Mouse (Mus musculus): ENCODE results near the gene Fbxl8.
"Not testable (repeated sequence)": the region's sequence is repeated elsewhere in the genome, so short reads cannot be mapped to it uniquely, and the experiment has no call there.

Gene Fbxl8

DNA sequence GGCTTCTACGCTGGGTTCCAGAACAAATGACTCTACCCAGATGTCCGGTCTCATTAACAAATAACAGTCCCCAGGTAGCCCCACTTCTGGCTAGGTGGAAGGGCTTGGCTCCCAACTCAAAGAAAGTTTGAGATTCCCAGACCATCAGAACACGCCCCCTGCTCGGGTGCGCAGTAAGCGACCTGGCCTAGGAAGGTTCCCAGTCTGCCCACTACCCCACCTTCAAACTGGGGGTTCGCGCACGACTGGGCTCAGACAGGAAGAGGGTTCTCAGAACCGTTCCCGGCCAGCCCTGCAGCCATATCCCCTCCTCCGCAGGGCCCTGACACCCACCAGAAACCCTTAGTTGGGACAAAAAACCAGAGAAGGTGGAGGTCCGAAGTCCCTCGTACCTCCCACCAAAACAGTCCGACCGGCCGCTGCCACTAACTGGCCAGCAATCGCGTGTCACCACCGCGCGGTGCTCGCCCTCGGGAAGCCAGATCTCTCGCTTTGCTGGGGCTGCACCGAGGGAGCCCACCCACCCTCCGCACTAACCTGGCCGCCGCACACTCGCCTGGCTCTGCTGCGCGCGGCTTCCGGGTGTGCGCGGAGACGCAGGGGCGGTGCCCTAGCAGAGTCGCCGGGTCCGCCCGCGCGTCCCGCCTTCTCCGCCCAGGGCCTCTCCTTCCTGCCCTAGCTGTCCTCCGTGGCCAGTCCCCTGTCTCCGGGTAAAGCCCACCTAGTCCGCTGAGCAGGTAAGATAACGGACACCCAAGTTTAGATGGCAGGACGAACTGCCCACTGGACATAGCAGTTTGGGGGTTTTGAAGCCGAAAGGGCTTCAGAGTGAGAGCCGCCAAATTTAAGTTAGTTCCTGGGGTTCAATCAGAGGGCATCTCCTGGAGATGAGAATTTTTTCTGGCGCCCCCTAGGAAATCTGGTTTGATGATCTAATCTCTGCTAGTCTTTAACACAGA lies at the start of gene Fbxl8, which contains the start of gene Tradd:
Gene Fbxl8 (plus strand): TSS at position 625 of the 959 bp plus-strand sequence.
Gene Tradd (minus strand): TSS at position 586 of the 959 bp plus-strand sequence.
- DNase-seq, result peak; percentile 88

GRCm38 (mm10) chr8:105217926-105218522 lies 46.4 kb upstream of the Fbxl8 start:
- DNase-seq, result no peak

GRCm38 (mm10) chr8:105223850-105224249 lies 40.6 kb upstream of the Fbxl8 start:
- DNase-seq, result no peak

- peak; percentile 98 for DNase-seq
These were observed 39.8 kb upstream of the Fbxl8 start, which contains the start of gene D230025D16Rik for GRCm38 (mm10) chr8:105224413-105225271. D230025D16Rik (plus strand) TSS chr8:105225145.

GRCm38 (mm10) chr8:105225272-105225593 lies 39.2 kb upstream of the Fbxl8 start:
- DNase-seq, result no peak

DNA sequence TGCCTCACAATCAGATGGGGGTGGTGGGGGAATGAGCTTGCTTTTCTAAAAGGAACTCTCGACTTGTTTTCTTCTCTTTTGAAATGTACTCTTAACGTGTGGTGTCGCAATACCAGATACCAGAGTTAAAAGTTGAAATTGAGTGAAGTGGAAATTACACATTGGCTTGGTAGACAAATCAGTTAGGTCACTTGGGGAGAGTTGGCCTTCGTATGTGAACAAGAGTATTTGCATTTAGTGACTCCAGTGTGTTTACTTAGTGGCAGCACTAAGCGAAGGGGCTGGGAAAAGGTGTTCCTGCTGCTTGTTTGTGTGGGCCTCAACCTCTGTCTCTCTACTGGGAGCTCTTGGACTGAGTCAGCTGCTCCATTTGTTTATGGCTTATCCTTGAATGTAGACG lies 38.5 kb upstream of the Fbxl8 start:
- no peak for DNase-seq

DNA sequence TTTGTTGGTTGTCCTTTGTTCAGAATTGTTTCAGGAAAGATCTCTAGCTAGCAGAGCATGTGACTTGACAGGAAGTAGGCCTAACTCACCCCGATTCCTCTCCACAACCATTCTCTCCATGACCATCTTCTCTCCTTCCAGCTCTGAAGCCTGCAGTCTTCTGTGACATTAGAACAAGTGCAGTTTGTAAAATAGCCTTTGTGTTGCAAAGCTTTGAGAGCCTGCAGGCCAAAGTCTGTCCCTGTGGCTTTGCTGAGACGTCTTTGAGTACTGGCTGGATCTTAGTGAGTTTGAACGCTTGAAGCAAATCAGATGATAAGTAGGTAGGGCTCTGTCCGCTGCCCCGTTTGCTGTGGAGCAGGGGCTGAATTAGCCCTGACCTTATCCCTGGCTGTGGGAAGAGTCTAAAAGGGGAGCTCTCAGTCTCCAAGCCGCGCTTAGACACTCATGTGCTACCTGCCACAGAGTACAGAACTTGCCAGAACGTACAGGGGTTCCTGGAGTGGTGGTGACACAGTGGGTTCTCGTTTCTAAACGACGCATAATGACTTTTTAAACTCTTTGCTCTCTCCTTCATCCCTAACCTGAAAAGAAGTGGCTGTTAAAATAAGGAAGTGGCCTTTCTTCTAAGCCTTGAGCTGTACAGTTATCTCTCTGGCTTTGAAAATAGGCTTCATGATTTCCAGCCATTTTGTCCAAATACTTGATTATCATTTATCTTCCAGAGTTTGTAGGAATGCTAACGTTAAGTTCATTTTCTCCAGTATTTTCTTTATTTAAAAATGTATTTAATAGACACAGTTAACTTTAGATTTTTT lies 32.7 kb upstream of the Fbxl8 start:
- no peak for DNase-seq

GRCm38 (mm10) chr8:105232321-105232693 lies 32.1 kb upstream of the Fbxl8 start:
- DNase-seq, result not testable (repeated sequence)

- no peak for DNase-seq
These were observed 31.1 kb upstream of the Fbxl8 start for GRCm38 (mm10) chr8:105233126-105233935.

GRCm38 (mm10) chr8:105235206-105235605 lies 29.2 kb upstream of the Fbxl8 start:
- DNase-seq, result no peak

DNA sequence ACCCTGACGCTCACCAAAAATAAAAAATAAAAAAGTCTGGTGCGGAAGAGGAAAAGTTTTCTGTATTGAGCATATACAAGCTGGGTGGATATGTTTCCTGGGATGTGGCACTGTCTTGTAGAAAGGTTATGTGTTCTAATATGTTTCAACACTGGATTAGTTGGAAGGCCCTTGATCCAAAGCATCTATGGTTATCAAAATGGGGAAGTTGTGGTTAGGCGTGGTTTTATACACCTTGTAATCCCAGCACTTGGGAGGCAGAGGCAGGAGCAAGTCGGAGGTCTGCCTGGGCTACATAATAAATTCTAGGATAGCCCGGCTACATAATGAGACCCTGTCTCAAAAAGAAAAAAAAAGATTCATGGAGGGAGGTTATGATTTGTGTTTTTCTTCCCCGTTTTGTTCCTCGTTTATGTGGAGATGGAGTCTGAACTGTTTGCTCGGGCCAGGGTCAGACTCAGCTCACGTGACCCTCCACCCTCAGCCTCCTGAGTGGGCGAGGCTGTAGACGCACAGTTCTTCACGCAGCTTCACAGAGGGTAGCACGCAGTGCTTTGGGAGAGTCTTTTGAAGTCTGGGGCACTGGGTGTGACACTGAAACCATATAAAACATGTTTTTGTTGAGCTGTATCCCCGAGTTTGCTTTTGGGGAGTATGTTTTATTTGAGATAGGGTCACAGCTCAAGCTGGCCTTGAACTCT lies 26.9 kb upstream of the Fbxl8 start:
- DNase-seq, result no peak

DNA sequence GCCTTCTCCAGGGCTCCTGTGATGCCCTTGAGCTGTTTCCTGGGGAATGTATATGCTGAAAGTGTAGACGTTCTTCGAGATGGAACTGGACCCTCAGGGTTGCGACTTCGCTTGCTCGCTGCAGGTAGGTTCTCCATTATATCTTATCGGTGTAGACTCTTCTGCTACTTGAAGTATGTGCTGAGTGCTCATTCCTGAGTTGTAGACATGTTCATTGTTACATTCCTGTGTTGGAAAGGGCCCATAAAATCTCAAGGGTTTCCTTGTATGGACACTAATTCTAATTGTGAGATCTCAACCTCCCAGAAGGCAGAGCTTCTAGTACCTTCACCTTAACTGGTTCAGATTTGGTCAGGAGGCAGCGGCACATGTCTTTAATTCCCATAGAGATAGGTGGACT lies 23.4 kb upstream of the Fbxl8 start:
- DNase-seq, result no peak

GRCm38 (mm10) chr8:105251954-105252353 lies 12.5 kb upstream of the Fbxl8 start:
- DNase-seq, result no peak

GRCm38 (mm10) chr8:105252680-105253537 lies 11.5 kb upstream of the Fbxl8 start:
- no peak for DNase-seq

GRCm38 (mm10) chr8:105253766-105254151 lies 10.7 kb upstream of the Fbxl8 start:
- DNase-seq, result peak; percentile 26

GRCm38 (mm10) chr8:105254152-105254965 lies 10.1 kb upstream of the Fbxl8 start:
- peak; percentile 96 for DNase-seq

- DNase-seq, result peak; percentile 74
These were observed 9.5 kb upstream of the Fbxl8 start, which contains the start of gene B3gnt9 for GRCm38 (mm10) chr8:105254966-105255350. B3gnt9 (minus strand) TSS chr8:105255153.

GRCm38 (mm10) chr8:105257318-105258114 lies 6.9 kb upstream of the Fbxl8 start:
- DNase-seq, result no peak
